Mouse (Mus musculus) MEL (cell line): ENCODE measurements around the gene U2af1l4. TPM values are rescaled to one million over a fixed set of nuclear protein-coding genes. Genes with fewer than 3 reads are reported as not detected.

Experiments
- DNase-seq: peaks from one replicate; pipeline ENCODE4 v3.0.0; 2011; ENCODE audit warnings: low read depth, low spot score
- H3K27ac ChIP-seq: 2 replicates; pipeline ENCODE4 v1.5.1; 2012; ENCODE audit warnings: low read depth, mild to moderate bottlenecking, control low read depth, low read length, moderate library complexity; ENCODE audit not compliant: control insufficient read depth
- H3K27me3 ChIP-seq, 2 experiments: fragments of 150-350 bp in 1 of 2; sonication (generic) in 1 of 2; 2 replicates each; pipeline ENCODE4 v1.6.1; 2012; ENCODE audit warnings: low read length in 2 of 2, mild to moderate bottlenecking in 2 of 2, improper control_type of control experiment in 1 of 2, moderate library complexity in 1 of 2; ENCODE audit not compliant: insufficient read depth in 2 of 2, control insufficient read depth in 1 of 2
- H3K36me3 ChIP-seq, 2 experiments: 2 replicates each; pipeline ENCODE4 v1.6.1; 2012 to 2014; ENCODE audit warnings: low read length in 2 of 2, improper control_type of control experiment in 1 of 2, inconsistent platforms in 1 of 2, mild to moderate bottlenecking in 1 of 2; ENCODE audit not compliant: insufficient read depth in 2 of 2, control insufficient read depth in 1 of 2
- H3K4me1 ChIP-seq, 2 experiments: fragments of 150-350 bp in 1 of 2; sonication (generic) in 1 of 2; 2 replicates each; pipeline ENCODE4 v1.6.1; 2012; ENCODE audit warnings: low read length in 2 of 2, improper control_type of control experiment in 1 of 2, mild to moderate bottlenecking in 1 of 2; ENCODE audit not compliant: insufficient read depth in 2 of 2, control insufficient read depth in 1 of 2
- H3K4me3 ChIP-seq, 2 experiments: fragments of 150-350 bp in 1 of 2; sonication (generic) in 1 of 2; 2 replicates each; pipeline ENCODE4 v1.5.1; 2012; ENCODE audit warnings: low read depth in 2 of 2, low read length in 2 of 2, mild to moderate bottlenecking in 2 of 2, moderate library complexity in 2 of 2, control low read depth in 1 of 2, improper control_type of control experiment in 1 of 2; ENCODE audit not compliant: control insufficient read depth in 1 of 2, insufficient read depth in 1 of 2
- H3K79me2 ChIP-seq: 2 replicates; pipeline ENCODE4 v1.6.1; 2012; ENCODE audit warnings: mild to moderate bottlenecking, low read length, moderate library complexity; ENCODE audit not compliant: control insufficient read depth, poor library complexity, insufficient read depth
- H3K9ac ChIP-seq: 2 replicates; pipeline ENCODE4 v1.6.1; 2012; ENCODE audit warnings: low read depth, mild to moderate bottlenecking, control low read depth, low read length, moderate library complexity; ENCODE audit not compliant: control insufficient read depth, poor library complexity, severe bottlenecking
- H3K9me3 ChIP-seq: fragments of 150-350 bp; sonication (generic); replicated peaks from 2 replicates; pipeline ENCODE4 v1.6.1; 2012; ENCODE audit warnings: mild to moderate bottlenecking, low read length, improper control_type of control experiment, moderate library complexity; ENCODE audit not compliant: insufficient read depth
- EP300 ChIP-seq, 2 experiments: IDR thresholded peaks; 2 replicates each; pipeline ENCODE4 v1.6.1; 2011; ENCODE audit warnings: improper control_type of control experiment in 2 of 2, low read length in 2 of 2, low read depth in 1 of 2, mild to moderate bottlenecking in 1 of 2
- ETS1 ChIP-seq: IDR thresholded peaks from 2 replicates; pipeline ENCODE4 v1.6.1; 2012; ENCODE audit warnings: low read depth, mild to moderate bottlenecking, inconsistent platforms, low read length, improper control_type of control experiment, moderate library complexity
- KAT2A ChIP-seq: conservative IDR thresholded peaks from 2 replicates; pipeline ENCODE4 v1.6.1; 2012; ENCODE audit warnings: low read depth, low read length, improper control_type of control experiment, inconsistent platforms
- MAFK ChIP-seq: IDR thresholded peaks from 2 replicates; pipeline ENCODE4 v1.6.1; 2011; ENCODE audit warnings: low read depth, mild to moderate bottlenecking, low read length, improper control_type of control experiment, borderline replicate concordance
- MAX ChIP-seq: IDR thresholded peaks from 2 replicates; pipeline ENCODE4 v1.6.1; 2011; ENCODE audit warnings: low read length, improper control_type of control experiment
- MEF2A ChIP-seq: IDR thresholded peaks from 2 replicates; pipeline ENCODE4 v1.6.1; 2014; ENCODE audit warnings: low read depth, mild to moderate bottlenecking, inconsistent platforms, low read length, improper control_type of control experiment; ENCODE audit not compliant: poor library complexity, insufficient replicate concordance, severe bottlenecking; ENCODE audit errors: extremely low read depth
- MXI1 ChIP-seq: IDR thresholded peaks from 2 replicates; pipeline ENCODE4 v1.6.1; 2011; ENCODE audit warnings: mild to moderate bottlenecking, low read depth, low read length, improper control_type of control experiment
- MYC ChIP-seq: IDR thresholded peaks from 2 replicates; pipeline ENCODE4 v1.6.1; 2011; ENCODE audit warnings: low read depth, mild to moderate bottlenecking, low read length, improper control_type of control experiment, moderate library complexity
- NRF1 ChIP-seq: IDR thresholded peaks from 2 replicates; pipeline ENCODE4 v1.6.1; 2014; ENCODE audit warnings: low read depth, mild to moderate bottlenecking, inconsistent platforms, low read length, improper control_type of control experiment, moderate library complexity; ENCODE audit not compliant: poor library complexity, insufficient read depth, severe bottlenecking
- POLR2A ChIP-seq, 2 experiments: IDR thresholded peaks; 2 replicates each; pipeline ENCODE4 v1.6.1; 2011 to 2012; ENCODE audit warnings: low read length in 2 of 2, mild to moderate bottlenecking in 2 of 2, control low read depth in 1 of 2, improper control_type of control experiment in 1 of 2, low read depth in 1 of 2, moderate library complexity in 1 of 2; ENCODE audit not compliant: control insufficient read depth in 1 of 2, insufficient read depth in 1 of 2, poor library complexity in 1 of 2
- POLR2AphosphoS5 ChIP-seq: IDR thresholded peaks from 2 replicates; pipeline ENCODE4 v1.6.1; 2012; ENCODE audit warnings: low read depth, borderline replicate concordance, mild to moderate bottlenecking, inconsistent platforms, low read length, moderate library complexity, mixed read lengths
- TBP ChIP-seq: IDR thresholded peaks from 2 replicates; pipeline ENCODE4 v1.8.0; 2011; ENCODE audit warnings: low read depth, low read length, improper control_type of control experiment
- TCF12 ChIP-seq: IDR thresholded peaks from 2 replicates; pipeline ENCODE4 v1.6.1; 2014; ENCODE audit warnings: low read depth, mild to moderate bottlenecking, inconsistent platforms, low read length, improper control_type of control experiment, moderate library complexity
- USF1 ChIP-seq: IDR thresholded peaks from 2 replicates; pipeline ENCODE4 v1.6.1; 2014; ENCODE audit warnings: low read depth, mild to moderate bottlenecking, inconsistent platforms, low read length, improper control_type of control experiment, moderate library complexity
- USF2 ChIP-seq, 2 experiments: IDR thresholded peaks; 2 replicates each; pipeline ENCODE4 v1.6.1; 2011 to 2012; ENCODE audit warnings: improper control_type of control experiment in 2 of 2, low read length in 2 of 2, borderline replicate concordance in 1 of 2, inconsistent platforms in 1 of 2, low read depth in 1 of 2, mild to moderate bottlenecking in 1 of 2; ENCODE audit not compliant: insufficient read depth in 1 of 2
- ZC3H11A ChIP-seq: IDR thresholded peaks from 2 replicates; pipeline ENCODE4 v1.6.1; 2012; ENCODE audit warnings: low read depth, mild to moderate bottlenecking, inconsistent platforms, low read length, improper control_type of control experiment
- polyA plus RNA-seq, 2 experiments: library from polyadenylated mRNA; stranded (reverse) in 1 of 2; unstranded in 1 of 2; fragments of >175 nt in 1 of 2; fragments of >200 nt in 1 of 2; gene quantifications; 2 replicates each; pipeline versions ENCODE4 v1.2.1 to v1.2.4; 2012; ENCODE audit warnings: low replicate concordance in 2 of 2, low read depth in 1 of 2; ENCODE audit not compliant: insufficient read length in 2 of 2, insufficient read depth in 1 of 2, missing spikeins in 1 of 2
- total RNA-seq: library from RNA; depleted of rRNA; stranded (reverse); fragments of 300-350 nt; gene quantifications from 2 replicates; pipeline ENCODE4 v1.2.3, GENCODE M21; 2012

U2af1l4 gene
- total and polyA plus RNA-seq, 3 experiments: 72.5 to 74.2 TPM; not detected in 1

- Histone ChIP-seq H3K36me3 (no peaks in the 10 kb centered on the region), H3K27ac (no peak overlapping the region), H3K27me3 (no peaks in the 10 kb centered on the region), H3K4me3 (no peak overlapping the region), H3K9me3 (no peaks in the 10 kb centered on the region), H3K4me1 (no peaks in the 10 kb centered on the region), H3K79me2 (no peaks in the 10 kb centered on the region), H3K9ac (no peak overlapping the region)
- DNase-seq: no peak
- TF ChIP-seq ETS1 (no peak), EP300 (IDR thresholded peaks at IDR 0.05; ENCODE audit: low read depth in 1 of 2, low read length in 2 of 2) (no peak), MYC (no peak), USF1 (no peak), MXI1 (no peak), TBP (no peak), USF2 (IDR thresholded peaks at IDR 0.05; ENCODE audit: borderline replicate concordance in 1 of 2, insufficient read depth in 1 of 2, low read depth in 1 of 2, low read length in 2 of 2) (no peak), KAT2A (no peak)
Measured at GRCm38 (mm10) chr7:30520856-30521255, 42.2 kb upstream of the U2af1l4 start.

GRCm38 (mm10) chr7:30522871-30523270 lies 40.2 kb upstream of the U2af1l4 start:
- no peaks in the 10 kb centered on the region for H3K36me3 ChIP-seq
- H3K9ac ChIP-seq: no peak overlapping the region
- H3K4me1 ChIP-seq: no peaks in the 10 kb centered on the region
- no peak for DNase-seq
- no peaks in the 10 kb centered on the region for H3K9me3 ChIP-seq
- H3K4me3 ChIP-seq: no peak overlapping the region
- H3K27ac ChIP-seq: no peak overlapping the region
- no peaks in the 10 kb centered on the region for H3K27me3 ChIP-seq
- H3K79me2 ChIP-seq: no peaks in the 10 kb centered on the region
- no peak for TF ChIP-seq MAX
- TF ChIP-seq USF1: no peak
- no peak for TF ChIP-seq TCF12
- no peak for TF ChIP-seq NRF1
- TF ChIP-seq USF2 (IDR thresholded peaks at IDR 0.05; ENCODE audit: borderline replicate concordance in 1 of 2, insufficient read depth in 1 of 2, low read depth in 1 of 2, low read length in 2 of 2): no peak
- TF ChIP-seq POLR2AphosphoS5: no peak

GRCm38 (mm10) chr7:30524487-30524886 lies 38.6 kb upstream of the U2af1l4 start:
- no peaks in the 10 kb centered on the region for H3K79me2 ChIP-seq
- no peak overlapping the region for H3K4me3 ChIP-seq
- H3K27ac ChIP-seq: no peak overlapping the region
- no peak overlapping the region for H3K9ac ChIP-seq
- no peaks in the 10 kb centered on the region for H3K9me3 ChIP-seq
- DNase-seq: no peak
- no peaks in the 10 kb centered on the region for H3K27me3 ChIP-seq
- H3K4me1 ChIP-seq: no peaks in the 10 kb centered on the region
- no peaks in the 10 kb centered on the region for H3K36me3 ChIP-seq
- TF ChIP-seq MAFK (no peak), MEF2A (no peak), TBP (no peak), ZC3H11A (no peak), POLR2A (IDR thresholded peaks at IDR 0.05; ENCODE audit: control insufficient read depth in 1 of 2, insufficient read depth in 1 of 2, low read depth in 1 of 2, low read length in 2 of 2, poor library complexity in 1 of 2) (no peak), MXI1 (no peak)
